Comparison of ENCODE assay signal across 26 mouse cellular contexts in the genomic region with DNA sequence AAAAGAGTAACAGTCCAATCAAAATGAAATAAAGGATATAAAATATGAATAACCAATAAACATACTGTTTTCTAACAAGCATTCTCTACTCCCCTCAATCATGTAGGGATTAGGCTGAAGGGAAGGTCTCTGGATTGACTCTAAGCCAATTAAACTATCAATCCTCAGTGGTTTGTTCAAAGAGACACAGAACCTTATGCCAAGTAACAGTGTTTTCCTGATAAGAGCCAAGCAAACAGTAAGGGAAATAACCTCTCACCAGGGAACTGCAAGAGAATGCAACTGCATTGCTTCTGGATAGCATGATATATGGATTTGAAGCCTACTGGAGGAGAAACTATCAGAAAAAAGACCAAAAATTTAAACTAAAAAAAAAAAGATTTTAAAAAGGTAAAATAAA.
"Had no signal": no experiment of that assay in that cellular context is flagged by ENCODE, and none has a peak within 500 bp of the region (broad histone marks: within the 10 kb centered on the region; RNA-seq: fewer than 3 reads in every experiment).

No protein-coding gene starts in this region.

- H3K27me3 ChIP-seq: heart, embryonic 12.5 days; hindbrain, embryonic 12.5 days; intestine, embryonic 15.5 days; limb, embryonic 13.5 days; limb, embryonic 15.5 days; liver, embryonic 12.5 days had no signal

- H3K27ac ChIP-seq: gastrocnemius, adult 2 months; heart, embryonic 10.5 days; hindbrain, embryonic 10.5 days; hindbrain, embryonic 12.5 days; hindbrain, embryonic 14.5 days; intestine, embryonic 15.5 days; limb, embryonic 13.5 days; limb, embryonic 15.5 days; liver, embryonic 12.5 days; liver, embryonic 14.5 days had no signal

- ATAC-seq: forebrain, postnatal 0 days; hindbrain, embryonic 16.5 days; inflammation-experienced regulatory T-cells, adult 6 months; intestine, embryonic 15.5 days; intestine, postnatal 0 days; liver, embryonic 12.5 days had no signal

- H3K9ac ChIP-seq: forebrain, postnatal 0 days; heart, embryonic 12.5 days; hindbrain, embryonic 12.5 days; hindbrain, embryonic 14.5 days; intestine, embryonic 15.5 days; limb, embryonic 13.5 days; limb, embryonic 15.5 days; liver, embryonic 12.5 days; liver, embryonic 14.5 days had no signal

- H3K9me3 ChIP-seq: heart, embryonic 10.5 days; heart, embryonic 12.5 days; hindbrain, embryonic 10.5 days; hindbrain, embryonic 12.5 days; intestine, embryonic 15.5 days; limb, embryonic 13.5 days; limb, embryonic 15.5 days; liver, embryonic 12.5 days had no signal

- H3K4me1 ChIP-seq: hindbrain, embryonic 10.5 days; hindbrain, embryonic 12.5 days; intestine, embryonic 15.5 days; limb, embryonic 13.5 days; limb, embryonic 15.5 days had no signal

- H3K4me3 ChIP-seq: gastrocnemius, adult 2 months; heart, embryonic 10.5 days; heart, embryonic 12.5 days; hindbrain, embryonic 10.5 days; hindbrain, embryonic 12.5 days; intestine, embryonic 15.5 days; limb, embryonic 13.5 days; limb, embryonic 15.5 days; liver, embryonic 12.5 days had no signal

- DNase-seq: forebrain, postnatal 0 days; gastrocnemius, adult 2 months; gastrocnemius, postnatal 10 days; gastrocnemius, postnatal 25 days; heart, adult 18-20 months; heart, postnatal 4 days; kidney, adult 18-20 months; kidney, adult 8-10 months; kidney, postnatal 14 days; kidney, postnatal 4 days; layer of hippocampus, adult 9-11 months; layer of hippocampus, postnatal 36 days; left cerebral cortex, postnatal 4 days had no signal

- H3K36me3 ChIP-seq: hindbrain, embryonic 10.5 days; hindbrain, embryonic 12.5 days; intestine, embryonic 15.5 days; limb, embryonic 13.5 days; limb, embryonic 15.5 days had no signal

- H3K4me2 ChIP-seq: heart, embryonic 12.5 days; hindbrain, embryonic 12.5 days; hindbrain, embryonic 14.5 days; intestine, embryonic 15.5 days; limb, embryonic 13.5 days; limb, embryonic 15.5 days; liver, embryonic 12.5 days had no signal
